Mouse (Mus musculus): ENCODE measurements around the gene Dusp7.

DNA sequence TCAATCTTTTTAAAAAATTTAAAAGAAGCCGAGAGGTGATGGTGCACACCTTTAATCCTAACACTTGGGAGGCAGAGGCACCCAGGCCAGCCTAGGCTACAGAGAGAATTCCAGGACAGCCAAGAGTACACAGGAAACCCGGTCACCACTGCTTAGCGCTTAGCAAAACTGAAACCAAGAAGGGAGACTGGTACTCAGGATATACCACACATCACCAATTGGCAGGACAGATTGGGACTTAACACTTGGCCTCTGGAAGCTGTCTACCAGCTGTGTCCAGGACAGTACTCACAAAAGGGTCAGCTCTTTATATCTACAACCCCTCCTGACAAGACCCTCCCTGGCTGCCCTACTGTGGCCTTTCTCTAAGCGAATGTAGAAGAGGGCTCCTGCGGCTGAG, 1.4 kb upstream of the Dusp7 start:
- TF ChIP-seq CTCF (IDR thresholded peaks at IDR 0.05): no peak
- peak; percentile 34; the same call in 1 of the 2 replicates for TF ChIP-seq EP300 (IDR thresholded peaks at IDR 0.05)

Data from lung, postnatal 0 days (tissue).